Mouse (Mus musculus) layer of hippocampus, postnatal 25 days (tissue): Measurements from ENCODE around the gene Fryl. TPM values are rescaled to one million over a fixed set of nuclear protein-coding genes. Genes with fewer than 3 reads are reported as not detected.
A peak's percentile ranks its signal among the peaks of the same experiment; 100 is the strongest.

ENCODE experiments used
- DNase-seq, 2 experiments: peaks; one replicate each; pipeline ENCODE4 v3.0.0; 2022; ENCODE audit warnings: mixed read lengths in 2 of 2, low spot score in 1 of 2; ENCODE audit errors: extremely low spot score in 1 of 2
- total RNA-seq, 2 experiments: library from RNA; stranded (reverse); gene quantifications; 2 replicates each; pipeline ENCODE4 v1.2.3; 2021

Fryl gene
- total RNA-seq, 2 experiments from 2014 or later, result 60.0 to 65.0 TPM

DNA sequence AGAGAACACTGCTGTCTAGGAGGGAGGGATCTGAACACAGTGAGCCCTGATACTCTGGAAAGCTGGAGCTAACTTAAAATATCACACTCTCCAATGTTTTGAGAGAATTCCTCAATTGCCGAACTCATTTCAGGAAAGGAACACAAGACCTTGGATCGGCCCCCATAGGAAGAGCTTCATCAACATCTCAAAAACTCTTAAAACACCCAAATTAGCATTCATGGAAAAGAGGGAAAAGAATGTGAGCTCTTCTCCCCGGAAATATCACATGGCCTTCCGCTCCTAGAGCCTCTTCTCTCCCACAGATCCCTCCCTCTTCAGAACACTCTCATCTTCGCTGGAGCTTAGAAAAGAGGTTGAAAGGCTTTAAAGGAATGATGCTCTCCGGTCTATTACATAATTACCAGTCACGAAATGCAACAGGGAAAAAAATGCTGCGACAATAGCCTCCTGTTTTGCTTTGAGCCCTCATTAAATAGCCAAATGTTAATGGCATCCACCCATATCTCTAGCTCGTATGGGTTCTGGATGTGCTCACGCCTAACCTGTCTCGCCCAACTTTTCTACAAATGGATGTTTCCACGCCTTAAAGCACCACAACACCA, 84.4 kb downstream of the Fryl start:
- DNase-seq, result no peak

DNA sequence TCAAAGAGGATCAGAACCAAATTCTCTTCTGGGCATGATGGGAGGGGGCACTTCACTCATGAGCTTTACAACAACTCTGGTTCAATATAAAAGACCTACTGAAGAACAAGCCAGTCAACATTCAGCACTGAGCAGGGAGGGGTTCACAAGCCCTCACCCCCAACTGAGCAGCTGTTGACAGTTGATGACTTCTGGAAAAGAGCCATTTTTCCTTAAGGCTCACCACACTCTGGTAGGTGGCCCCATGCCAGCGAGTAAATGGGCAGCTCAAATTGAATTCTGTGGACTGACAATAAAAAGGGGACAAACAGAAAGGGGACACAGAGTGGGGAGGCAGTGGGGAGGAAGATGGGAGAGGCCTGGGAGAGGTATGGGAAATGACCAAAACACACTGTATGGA, 85.2 kb downstream of the Fryl start:
- no peak for DNase-seq

DNA sequence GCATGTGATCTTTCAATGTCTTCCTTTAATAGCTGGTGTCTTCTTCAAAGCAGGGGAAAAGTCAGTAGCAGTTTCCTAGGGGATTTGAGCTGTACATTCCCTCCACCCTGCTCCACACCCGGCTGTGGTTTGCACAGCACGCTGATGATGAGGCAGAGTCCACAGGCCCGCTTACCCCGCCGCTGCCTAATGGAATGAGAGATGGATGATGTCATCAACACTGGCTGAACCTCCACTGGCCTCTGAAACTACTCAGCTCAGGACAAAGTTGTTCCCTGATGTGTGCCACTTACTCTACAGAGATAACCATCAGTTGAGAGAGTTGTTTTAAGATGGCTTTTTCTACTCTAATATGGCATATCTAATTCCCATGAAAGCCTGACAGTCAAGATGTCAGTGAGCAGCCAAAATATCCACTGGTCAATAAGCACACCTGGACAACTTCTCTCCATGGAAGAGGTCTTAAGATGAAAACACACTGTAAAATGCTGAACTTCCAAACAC, 87.6 kb downstream of the Fryl start:
- no peak for DNase-seq

DNA sequence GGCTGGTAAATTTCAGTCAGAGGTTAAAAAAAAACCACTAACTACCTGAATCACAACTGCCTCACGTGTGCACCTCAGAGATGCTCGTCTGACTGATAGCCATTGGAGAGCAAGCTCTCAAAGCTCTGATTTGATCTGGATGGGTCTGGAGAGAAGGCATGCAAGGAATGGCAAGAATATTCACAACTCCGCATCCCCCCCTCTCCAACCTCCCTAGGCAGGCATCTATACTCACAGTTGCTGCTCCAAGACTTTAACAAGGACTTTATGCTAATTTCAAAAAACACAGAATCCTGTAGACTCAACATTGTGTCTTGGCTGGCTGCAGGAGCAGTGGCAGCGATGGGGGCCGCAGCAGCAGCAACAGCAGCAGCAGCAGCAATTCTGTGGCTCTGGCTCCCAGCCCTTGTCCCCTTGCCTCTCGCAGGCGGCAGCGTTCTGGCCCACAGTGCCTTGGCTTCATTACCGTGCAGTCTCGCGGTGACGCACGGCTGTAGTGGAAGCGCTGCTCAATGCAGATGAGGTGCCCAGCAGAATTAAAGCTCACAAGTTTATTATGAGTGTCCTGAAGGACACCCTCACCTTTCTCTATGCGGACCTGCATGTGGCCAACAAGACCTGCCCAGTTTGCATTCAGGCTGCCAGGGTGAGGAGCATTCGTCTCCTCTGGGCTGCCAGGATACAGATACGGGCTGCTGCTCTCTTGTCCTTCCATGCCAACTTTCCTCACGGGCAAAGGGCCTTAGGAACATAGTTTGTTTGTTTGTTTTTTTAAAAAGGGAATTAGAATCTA, 88.2 kb downstream of the Fryl start:
- no peak for DNase-seq

DNA sequence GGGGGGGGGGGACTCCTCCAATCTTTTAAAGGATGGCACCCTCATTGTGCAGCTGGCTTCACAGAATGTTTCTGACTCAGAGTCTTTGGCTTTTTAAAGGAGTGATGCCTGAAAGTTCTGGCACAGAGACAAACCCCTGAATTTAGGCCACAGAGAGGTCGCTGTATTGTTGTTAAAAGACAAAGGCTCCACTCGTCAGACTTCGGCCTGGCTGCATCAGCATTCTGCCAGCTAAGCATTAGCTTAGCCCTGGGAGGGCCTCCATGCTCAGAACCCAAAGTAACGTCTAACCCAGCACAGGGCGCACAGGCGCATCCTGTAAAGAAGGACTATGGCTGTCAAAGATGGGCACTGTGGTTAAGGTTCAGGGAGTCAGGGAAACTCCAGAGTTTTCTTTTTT, 92.4 kb downstream of the Fryl start:
- no peak for DNase-seq

DNA sequence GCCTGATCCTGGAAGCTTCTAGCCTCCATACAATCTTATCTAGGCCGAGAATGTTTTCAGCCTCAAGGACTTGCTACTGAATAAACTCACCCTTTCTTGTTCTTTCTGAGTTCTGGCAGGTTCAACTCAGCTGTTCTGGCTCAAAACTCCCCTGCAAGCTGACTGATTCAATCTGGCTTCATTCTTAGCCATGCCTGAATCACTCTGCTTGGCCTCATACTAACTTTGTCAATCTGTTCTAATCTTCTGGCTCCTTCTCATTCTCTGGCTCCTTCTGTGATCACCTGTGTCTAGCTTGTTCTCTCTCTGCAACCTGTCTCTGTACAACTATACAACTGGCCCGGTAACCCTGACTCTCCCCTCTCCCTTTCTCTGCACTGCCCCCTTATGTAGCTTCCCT, 93.9 kb downstream of the Fryl start:
- no peak for DNase-seq

DNA sequence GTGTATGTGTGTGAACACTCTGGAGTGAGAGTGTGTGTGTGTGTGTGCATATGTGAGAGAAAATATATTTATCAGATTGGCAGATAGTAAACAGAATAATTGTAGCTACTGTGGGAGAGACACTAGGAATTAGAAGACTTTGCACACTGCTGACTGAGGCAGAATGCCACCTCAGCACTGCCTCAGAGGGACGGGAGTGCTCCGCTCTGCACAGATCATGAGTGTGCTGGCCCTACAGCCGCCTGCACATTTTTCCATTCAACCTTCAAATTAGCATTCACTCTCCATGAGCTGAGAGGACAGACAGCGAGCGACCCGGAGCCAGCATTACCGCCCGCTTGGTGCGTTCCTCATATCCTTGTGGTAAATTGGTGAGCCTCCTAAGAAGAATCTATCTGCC, 96.0 kb downstream of the Fryl start:
- no peak for DNase-seq

DNA sequence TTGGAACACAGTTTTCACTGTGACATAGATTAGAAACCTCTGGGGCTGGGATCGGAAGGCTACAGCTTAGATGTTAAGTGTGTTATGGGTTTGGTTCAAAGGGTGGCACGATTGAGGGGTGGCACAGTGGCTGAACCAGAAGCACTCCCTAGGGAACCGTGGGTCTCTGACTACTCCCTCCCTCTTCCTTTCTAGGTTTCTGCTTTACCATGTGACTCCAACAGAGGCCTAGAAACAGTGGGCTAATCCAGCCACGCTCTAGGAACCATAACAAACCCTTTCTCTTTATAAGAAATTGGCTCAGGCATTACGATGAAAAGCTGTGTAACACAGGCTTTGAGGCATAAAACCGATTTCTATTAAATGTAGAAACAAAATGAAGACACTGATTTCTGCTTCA, 98.9 kb downstream of the Fryl start:
- no peak for DNase-seq

DNA sequence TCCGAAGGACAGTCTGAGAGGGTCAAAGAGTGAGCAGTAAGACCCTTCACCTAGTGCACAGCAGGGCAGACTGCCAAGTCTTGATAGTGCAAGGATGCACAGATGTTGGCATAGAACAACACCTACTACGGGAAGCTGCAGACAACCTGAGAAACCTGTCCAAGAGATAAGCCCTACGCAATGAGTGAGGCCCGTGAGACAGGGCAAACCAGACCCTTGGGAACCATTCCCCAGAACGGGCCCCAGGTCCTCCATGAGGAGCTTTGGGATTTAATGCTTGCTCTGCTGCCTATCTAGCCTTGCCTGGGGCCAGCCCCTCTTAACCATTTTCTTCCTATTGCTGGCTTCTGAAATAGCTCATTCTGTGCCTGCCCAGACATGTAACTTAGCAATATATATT, 99.4 kb downstream of the Fryl start:
- DNase-seq, result no peak

DNA sequence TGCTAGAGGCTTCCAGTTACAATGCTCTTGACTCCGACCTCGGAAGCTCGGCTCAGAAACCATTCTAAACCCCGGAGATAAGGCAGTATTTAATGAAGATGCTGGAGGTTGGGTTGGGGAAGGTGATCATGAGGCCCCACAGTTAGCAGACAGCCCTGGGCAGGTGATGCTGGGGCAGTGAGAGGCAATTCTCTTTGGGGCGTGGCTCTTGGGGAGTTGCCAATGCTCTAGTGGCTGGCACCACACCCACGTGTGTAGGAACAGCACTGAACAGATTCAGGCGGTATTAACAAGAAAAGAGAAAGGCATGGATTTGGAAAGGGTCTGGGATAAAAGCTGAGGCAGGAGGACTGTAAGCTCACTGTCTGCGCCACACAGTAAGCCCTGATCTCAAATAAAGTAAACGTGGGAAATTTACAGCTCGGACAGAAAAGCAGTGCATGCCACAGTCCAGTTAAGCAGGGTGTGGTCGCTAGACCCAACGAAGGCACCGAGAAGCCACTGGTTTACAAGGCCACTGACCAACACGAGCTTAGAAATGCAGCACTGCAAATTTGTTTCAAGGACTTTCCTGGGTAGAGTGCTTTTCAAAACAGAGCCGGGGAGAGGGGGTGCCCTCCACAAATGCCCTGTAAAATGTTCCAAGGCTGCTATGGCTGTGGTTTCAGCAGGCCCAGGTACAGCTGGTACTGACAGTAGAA, 100.0 kb downstream of the Fryl start:
- no peak for DNase-seq

DNA sequence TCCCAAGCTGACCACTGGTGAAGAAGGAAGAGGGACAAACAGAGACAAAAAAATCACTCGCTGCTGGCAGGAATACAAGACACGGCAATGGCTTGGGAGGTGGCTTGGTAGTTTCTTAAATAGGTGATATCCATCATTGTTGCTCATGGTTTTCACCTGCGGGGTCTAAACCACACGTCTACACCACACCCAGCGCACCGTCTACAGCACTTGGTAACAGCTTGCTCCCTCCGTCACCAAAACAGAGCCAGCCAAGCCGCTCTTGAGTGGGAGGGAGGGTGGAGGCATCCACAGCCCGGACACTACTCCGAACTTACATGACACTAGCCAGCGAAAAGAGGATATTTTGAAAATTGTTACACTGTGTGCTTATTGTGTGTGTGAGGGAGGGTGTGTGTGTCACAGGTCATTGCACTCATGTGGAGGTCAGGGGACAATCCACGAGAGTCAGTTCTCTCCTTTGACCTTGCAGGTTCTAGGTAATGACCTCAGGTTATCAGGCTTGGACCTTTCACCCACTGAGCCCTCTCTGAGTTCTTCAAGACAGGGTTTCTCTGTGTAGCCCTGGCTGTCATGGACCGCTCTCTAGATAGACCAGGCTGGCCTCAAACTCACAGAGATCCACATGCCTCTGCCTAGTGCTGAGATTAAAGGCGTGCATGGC, 102.5 kb downstream of the Fryl start:
- DNase-seq, result no peak

DNA sequence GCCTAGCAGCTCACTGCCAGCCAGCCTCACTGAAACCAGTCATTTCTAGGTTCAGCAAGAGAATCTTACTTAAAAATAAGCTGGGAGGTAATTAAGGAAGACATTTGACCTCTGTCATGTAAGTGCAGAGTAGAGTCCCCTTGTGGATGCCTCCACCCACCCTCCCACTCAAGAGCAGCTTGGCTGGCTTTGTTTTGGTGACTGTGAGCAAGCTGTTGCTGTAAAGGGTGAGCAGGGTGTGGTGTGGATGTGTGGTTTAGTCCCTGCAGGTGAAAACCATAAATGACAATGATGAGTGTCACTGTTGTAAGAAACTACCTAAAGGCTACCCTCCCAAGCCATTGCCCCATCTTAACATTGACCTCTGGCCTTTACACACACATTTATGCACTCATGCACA, 104.2 kb downstream of the Fryl start:
- DNase-seq, result no peak

DNA sequence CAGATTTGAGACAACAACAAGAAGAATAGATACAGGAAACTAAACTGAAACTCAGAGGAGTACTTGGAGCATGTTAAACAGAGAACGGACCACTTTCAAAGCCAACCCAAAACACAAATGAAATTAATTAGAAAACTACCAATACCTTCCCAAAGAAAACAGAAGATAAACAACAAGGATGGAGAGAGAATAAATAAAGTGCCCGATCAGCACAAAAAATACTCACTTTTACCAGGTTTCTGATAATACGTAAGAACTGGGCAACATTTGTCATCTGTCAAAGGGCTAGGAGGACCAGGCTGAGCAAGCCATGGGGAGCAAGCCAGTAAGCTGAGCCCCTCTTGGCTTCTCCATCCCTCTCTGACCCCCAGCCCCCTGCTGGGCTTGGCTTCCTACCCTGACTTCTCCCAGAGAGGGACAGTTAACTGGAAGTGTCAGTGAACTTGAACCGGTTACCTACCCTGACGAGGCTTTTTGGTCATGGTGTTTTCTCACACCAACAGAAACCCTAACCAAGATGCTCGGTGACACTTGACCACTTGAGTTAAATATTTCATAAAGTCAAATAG, 105.5 kb downstream of the Fryl start:
- no peak for DNase-seq

DNA sequence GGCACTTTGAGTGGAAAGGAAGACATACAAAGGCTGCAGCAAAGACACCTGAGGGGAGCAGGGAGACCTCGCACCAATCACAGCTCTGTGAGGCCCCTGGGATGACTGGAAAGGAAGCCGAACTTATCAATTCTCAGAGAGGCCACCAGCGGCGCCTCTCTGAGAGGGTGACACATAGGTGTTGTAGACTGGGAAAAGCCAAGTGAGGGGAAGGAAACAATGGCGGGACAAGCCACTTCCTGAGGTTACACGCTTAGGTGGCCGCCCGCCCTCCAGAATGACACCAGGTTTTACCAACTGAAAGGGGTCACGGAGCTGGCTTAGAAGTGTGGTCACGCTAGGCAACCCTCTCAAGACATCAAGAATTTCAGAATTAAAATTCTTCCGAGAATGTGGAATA, 111.4 kb downstream of the Fryl start:
- no peak for DNase-seq

DNA sequence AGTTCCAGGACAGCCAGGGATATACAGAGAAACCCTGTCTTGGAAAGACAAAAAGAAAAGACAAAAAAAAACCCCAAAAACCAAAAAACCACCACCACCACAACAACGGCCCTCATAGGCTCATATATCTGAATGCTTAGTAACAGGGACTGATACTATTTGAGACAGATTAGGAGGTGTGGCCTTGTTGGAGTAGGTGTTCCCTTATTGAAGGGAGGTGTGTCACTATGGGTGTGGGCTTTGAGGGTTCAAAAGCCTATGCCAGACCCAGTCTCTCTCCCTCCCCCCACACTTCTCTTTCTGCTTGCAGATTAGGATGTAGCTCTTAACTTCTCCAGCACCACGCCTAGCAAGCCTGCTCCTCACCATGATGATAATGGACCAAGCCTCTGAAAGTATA, 114.7 kb downstream of the Fryl start:
- no peak for DNase-seq

DNA sequence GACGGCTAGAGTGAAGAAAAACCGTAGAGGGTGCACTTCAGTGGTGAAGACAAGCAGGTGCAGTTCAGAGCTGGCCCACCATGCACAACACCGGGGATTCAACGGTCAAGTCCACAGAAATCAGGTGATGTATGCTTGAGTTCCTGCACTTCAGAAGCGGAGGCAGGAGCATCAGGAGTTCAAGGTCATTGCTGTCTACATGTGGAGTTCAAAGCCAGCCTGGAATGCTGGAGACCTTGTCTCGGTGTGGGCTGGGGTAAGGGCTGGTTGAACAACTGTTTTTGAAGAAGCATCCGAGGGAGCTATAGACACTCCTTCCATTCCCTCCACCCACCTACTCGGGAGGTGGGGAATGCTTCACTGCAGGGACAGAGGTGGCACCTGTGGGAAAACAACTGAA, 115.3 kb downstream of the Fryl start:
- DNase-seq, result no peak

DNA sequence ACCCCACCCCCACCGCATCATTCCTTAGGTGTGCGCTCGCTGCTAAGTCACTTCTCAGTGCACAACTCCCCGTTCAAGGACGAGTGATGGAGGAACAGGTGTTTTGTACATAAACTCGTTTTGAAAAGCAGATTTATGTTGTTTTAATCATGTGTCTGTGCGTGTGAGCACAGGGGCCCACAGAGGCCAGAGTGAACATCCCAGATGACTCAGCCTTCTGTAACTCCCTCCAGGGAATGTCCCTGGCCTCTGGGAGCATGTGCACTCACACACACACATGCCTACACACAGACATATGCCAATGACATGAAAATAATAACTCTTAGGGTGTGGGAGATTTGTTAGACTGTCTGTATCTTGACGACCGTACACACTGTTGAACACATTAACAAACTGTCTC, 118.9 kb downstream of the Fryl start:
- no peak for DNase-seq

DNA sequence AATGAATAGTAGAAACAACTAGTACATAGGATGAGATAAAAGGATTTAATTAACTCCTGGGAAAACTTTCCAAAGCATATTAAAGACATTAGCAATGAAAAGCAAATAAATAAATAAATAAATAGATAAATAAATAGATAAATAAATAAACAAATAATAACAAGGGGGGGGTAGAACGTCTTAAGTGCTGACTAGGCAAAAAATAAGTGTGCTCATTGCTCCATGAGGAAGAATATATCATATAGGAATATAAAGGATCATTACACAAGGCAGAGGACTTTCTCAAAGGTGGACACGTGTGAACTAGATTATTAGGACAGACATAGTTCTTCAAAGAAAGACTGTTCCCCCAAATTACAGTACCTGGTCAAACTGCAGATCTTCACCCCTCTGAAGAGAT, 120.5 kb downstream of the Fryl start:
- DNase-seq, result no peak

DNA sequence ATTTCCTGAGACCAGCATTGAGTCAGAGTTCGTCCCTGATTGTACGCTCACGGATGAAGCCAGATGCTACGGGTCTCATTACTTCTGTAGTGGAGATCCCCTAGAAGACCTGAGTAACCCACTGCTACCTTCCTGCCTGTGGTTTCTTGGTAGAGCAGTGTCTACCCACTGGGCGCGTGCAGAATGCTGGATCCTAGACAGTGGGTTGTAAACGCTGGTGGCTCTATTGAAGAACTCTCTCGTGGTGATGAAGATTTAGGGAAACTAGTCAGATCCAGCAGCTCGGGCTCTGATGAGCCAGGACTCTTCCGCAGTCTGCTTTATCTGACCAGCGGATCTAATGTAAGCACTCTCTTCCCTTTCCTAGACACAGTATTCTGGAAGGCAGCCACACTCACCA, 121.3 kb downstream of the Fryl start:
- DNase-seq, result no peak

DNA sequence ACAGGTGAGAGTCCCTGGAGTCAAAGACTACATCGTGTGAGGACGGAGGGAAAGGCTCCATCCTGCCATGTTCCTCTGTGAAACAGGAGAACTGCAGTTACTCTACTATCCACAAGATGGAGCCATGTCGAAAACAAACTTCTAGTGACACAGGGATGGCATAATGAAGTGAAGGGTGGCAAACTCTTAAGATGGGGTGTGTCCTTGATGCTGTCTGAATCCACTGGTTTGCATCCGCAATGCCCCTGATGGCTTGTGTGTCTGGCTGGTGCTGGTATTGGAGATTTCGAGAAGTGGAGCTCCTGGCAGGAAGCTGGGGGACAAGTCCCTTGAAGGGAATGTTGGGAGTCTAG, 122.6 kb downstream of the Fryl start:
- peak; percentile 17 to 35 for DNase-seq
